Mouse (Mus musculus): ENCODE measurements around the gene Qk.

The Qk gene

GRCm38 (mm10) chr17:10319685-10320455 lies at the start of gene Qk:
Gene Qk (minus strand): TSS chr17:10319854.
- DNase-seq (ENCODE audit: extremely low spot score, low spot score) = peak; percentile 93

- no peak for DNase-seq (ENCODE audit: extremely low spot score, low spot score)
Observed at GRCm38 (mm10) chr17:10367044-10367443, 47.4 kb upstream of the Qk start.

- no peak for DNase-seq (ENCODE audit: extremely low spot score, low spot score)
Observed at GRCm38 (mm10) chr17:10366577-10366976, 46.9 kb upstream of the Qk start.

- no peak for DNase-seq (ENCODE audit: extremely low spot score, low spot score)
Observed at GRCm38 (mm10) chr17:10365501-10366482, 46.1 kb upstream of the Qk start.

- no peak for DNase-seq (ENCODE audit: extremely low spot score, low spot score)
Observed at GRCm38 (mm10) chr17:10363151-10363550, 43.5 kb upstream of the Qk start.

- no peak for DNase-seq (ENCODE audit: extremely low spot score, low spot score)
Observed at GRCm38 (mm10) chr17:10361882-10362291, 42.2 kb upstream of the Qk start.

- no peak for DNase-seq (ENCODE audit: extremely low spot score, low spot score)
Observed at GRCm38 (mm10) chr17:10360738-10361137, 41.1 kb upstream of the Qk start.

GRCm38 (mm10) chr17:10359466-10359865 lies 39.8 kb upstream of the Qk start:
- no peak for DNase-seq (ENCODE audit: extremely low spot score, low spot score)

- no peak for DNase-seq (ENCODE audit: extremely low spot score, low spot score)
Observed at GRCm38 (mm10) chr17:10357348-10357747, 37.7 kb upstream of the Qk start.

GRCm38 (mm10) chr17:10356294-10356693 lies 36.6 kb upstream of the Qk start:
- no peak for DNase-seq (ENCODE audit: extremely low spot score, low spot score)

GRCm38 (mm10) chr17:10355746-10356145 lies 36.1 kb upstream of the Qk start:
- no peak for DNase-seq (ENCODE audit: extremely low spot score, low spot score)

- DNase-seq (ENCODE audit: extremely low spot score, low spot score) = no peak
Observed at GRCm38 (mm10) chr17:10338286-10338685, 18.6 kb upstream of the Qk start.

GRCm38 (mm10) chr17:10336558-10336957 lies 16.9 kb upstream of the Qk start:
- no peak for DNase-seq (ENCODE audit: extremely low spot score, low spot score)

- peak; percentile 51 for DNase-seq (ENCODE audit: extremely low spot score, low spot score)
Observed at GRCm38 (mm10) chr17:10335809-10336499, 16.3 kb upstream of the Qk start.

GRCm38 (mm10) chr17:10334957-10335690 lies 15.5 kb upstream of the Qk start:
- DNase-seq (ENCODE audit: extremely low spot score, low spot score) = peak; percentile 87

GRCm38 (mm10) chr17:10334481-10334880 lies 14.8 kb upstream of the Qk start:
- DNase-seq (ENCODE audit: extremely low spot score, low spot score) = no peak

GRCm38 (mm10) chr17:10333321-10333720 lies 13.7 kb upstream of the Qk start:
- peak; percentile 12 for DNase-seq (ENCODE audit: extremely low spot score, low spot score)

GRCm38 (mm10) chr17:10332127-10332526 lies 12.5 kb upstream of the Qk start:
- peak; percentile 9 for DNase-seq (ENCODE audit: extremely low spot score, low spot score)

GRCm38 (mm10) chr17:10329461-10329860 lies 9.8 kb upstream of the Qk start:
- no peak for DNase-seq (ENCODE audit: extremely low spot score, low spot score)

- no peak for DNase-seq (ENCODE audit: extremely low spot score, low spot score)
Observed at GRCm38 (mm10) chr17:10328544-10329100, 9.0 kb upstream of the Qk start.

All from neural tube, embryonic 10.5 days (tissue).